13 mouse cellular contexts compared by ENCODE assay signal in genomic region chr13:5591286-5591685, GRCm38 (mm10).
"Had no signal": no experiment of that assay in that cellular context is flagged by ENCODE, and none has a peak within 500 bp of the region (broad histone marks: within the 10 kb centered on the region; RNA-seq: fewer than 3 reads in every experiment).

No protein-coding gene starts in this region.

- H3K27ac ChIP-seq: kidney, postnatal 0 days; limb, embryonic 15.5 days; midbrain, embryonic 10.5 days; neural tube, embryonic 12.5 days had no signal

- DNase-seq: kidney, postnatal 36 days; layer of hippocampus, adult 9-11 months; layer of hippocampus, postnatal 36 days; lung, postnatal 14 days; spleen, adult 18-20 months; thymus, adult 18-20 months; thymus, postnatal 14 days had no signal

- H3K4me1 ChIP-seq: limb, embryonic 15.5 days; liver, embryonic 12.5 days had no signal

- H3K36me3 ChIP-seq: limb, embryonic 15.5 days; liver, embryonic 12.5 days; midbrain, embryonic 10.5 days; neural tube, embryonic 12.5 days had no signal

- H3K9me3 ChIP-seq: limb, embryonic 15.5 days; liver, embryonic 12.5 days; midbrain, embryonic 10.5 days; neural tube, embryonic 12.5 days had no signal

- H3K4me3 ChIP-seq: limb, embryonic 15.5 days; liver, embryonic 12.5 days; midbrain, embryonic 10.5 days; neural tube, embryonic 12.5 days had no signal

- H3K27me3 ChIP-seq: limb, embryonic 15.5 days; liver, embryonic 12.5 days; neural tube, embryonic 12.5 days had no signal

- H3K9ac ChIP-seq: limb, embryonic 15.5 days; liver, embryonic 12.5 days; lung, embryonic 14.5 days; neural tube, embryonic 12.5 days had no signal

- H3K4me2 ChIP-seq: limb, embryonic 15.5 days; neural tube, embryonic 12.5 days had no signal
